Mouse (Mus musculus) embryonic facial prominence, embryonic 10.5 days (tissue): ENCODE results near the gene Trpv2. TPM values are rescaled to one million over a fixed set of nuclear protein-coding genes. Genes with fewer than 3 reads are reported as not detected.

Experiments
- DNase-seq: peaks from one replicate; pipeline ENCODE4 v3.0.0-alpha.2; 2017; ENCODE audit warnings: low spot score
- H3K27ac ChIP-seq: fragments of 300-500 bp; sonication (generic); replicated peaks from 2 replicates; pipeline ENCODE4 v1.5.1; 2016; ENCODE audit warnings: mild to moderate bottlenecking
- H3K27me3 ChIP-seq: fragments of 300-500 bp; sonication (generic); replicated peaks from 2 replicates; pipeline ENCODE4 v1.6.1; 2016; ENCODE audit warnings: low read depth, mild to moderate bottlenecking; ENCODE audit not compliant: poor library complexity, severe bottlenecking
- H3K36me3 ChIP-seq: fragments of 300-500 bp; sonication (generic); replicated peaks from 2 replicates; pipeline ENCODE4 v1.6.1; 2016; ENCODE audit warnings: mild to moderate bottlenecking, moderate library complexity
- H3K4me1 ChIP-seq: fragments of 300-500 bp; sonication (generic); 2 replicates; pipeline ENCODE4 v1.6.1; 2016
- H3K4me3 ChIP-seq: fragments of 300-500 bp; sonication (generic); 2 replicates; pipeline ENCODE4 v1.5.1; 2016; ENCODE audit warnings: mild to moderate bottlenecking, moderate library complexity
- H3K9me3 ChIP-seq: fragments of 300-500 bp; sonication (generic); 2 replicates; pipeline ENCODE4 v1.6.1; 2016; ENCODE audit warnings: mild to moderate bottlenecking
- WGBS: fragments of 180-500 bp; shearing (Covaris S2); methylation state at CpG from one replicate; pipeline ENCODE4 v1.1.7; 2016; 5-methylcytosine and 5-hydroxymethylcytosine counted together
- polyA plus RNA-seq: library from polyadenylated mRNA; unstranded; fragments of >200 nt; fragmentation: Nextera tagmentation; extraction: Ambion mirVana; gene quantifications from 2 replicates; pipeline ENCODE4 v1.2.1, GENCODE M21; 2016

Trpv2 gene
- polyA plus RNA-seq, 1 experiment from 2014 or later: 3.8 TPM

- Histone ChIP-seq H3K4me3 (peak overlapping the region; percentile 77), H3K4me1 (peaks cover 28% of the 10 kb centered on the region), H3K9me3 (no peaks in the 10 kb centered on the region), H3K27ac (peak overlapping the region; percentile 100), H3K27me3 (no peaks in the 10 kb centered on the region), H3K36me3 (peaks cover 37% of the 10 kb centered on the region)
- WGBS: under 1% methylated on average over 58 of the region's 58 CpGs
- DNase-seq: peak; percentile 90
Measured at GRCm38 (mm10) chr11:62551226-62552119, 22.8 kb upstream of the Trpv2 start.

GRCm38 (mm10) chr11:62553186-62553585 lies 21.1 kb upstream of the Trpv2 start:
- Histone ChIP-seq H3K4me3 (peak overlapping the region; percentile 66), H3K27ac (no peak overlapping the region), H3K9me3 (no peaks in the 10 kb centered on the region), H3K4me1 (peaks cover 32% of the 10 kb centered on the region), H3K27me3 (no peaks in the 10 kb centered on the region), H3K36me3 (peaks cover 37% of the 10 kb centered on the region)
- DNase-seq: no peak
- 47% methylated on average over 1 of the region's 1 CpGs for WGBS

- no peak overlapping the region for H3K27ac ChIP-seq
- DNase-seq: no peak
- H3K4me1 ChIP-seq: peaks cover 33% of the 10 kb centered on the region
- H3K4me3 ChIP-seq: peak overlapping the region; percentile 66
- no peaks in the 10 kb centered on the region for H3K27me3 ChIP-seq
- no peaks in the 10 kb centered on the region for H3K9me3 ChIP-seq
- H3K36me3 ChIP-seq: peaks cover 37% of the 10 kb centered on the region
- 85% methylated on average over 5 of the region's 5 CpGs for WGBS
Measured at GRCm38 (mm10) chr11:62553633-62554032, 20.7 kb upstream of the Trpv2 start.

GRCm38 (mm10) chr11:62554163-62554855 lies 20.0 kb upstream of the Trpv2 start:
- DNase-seq: no peak
- 73% methylated on average over 5 of the region's 5 CpGs for WGBS

GRCm38 (mm10) chr11:62554934-62555517 lies 19.3 kb upstream of the Trpv2 start:
- Histone ChIP-seq H3K4me1 (peaks cover 27% of the 10 kb centered on the region), H3K9me3 (no peaks in the 10 kb centered on the region), H3K4me3 (peak overlapping the region; percentile 66), H3K27ac (no peak overlapping the region), H3K36me3 (peaks cover 37% of the 10 kb centered on the region), H3K27me3 (peaks cover 6% of the 10 kb centered on the region)
- no peak for DNase-seq

More at GRCm38 (mm10) chr11:62554163-62554855, 20.0 kb upstream of the Trpv2 start:
- H3K4me3 ChIP-seq: peak overlapping the region; percentile 66
- no peak overlapping the region for H3K27ac ChIP-seq
- no peaks in the 10 kb centered on the region for H3K27me3 ChIP-seq
- peaks cover 33% of the 10 kb centered on the region for H3K4me1 ChIP-seq
- no peaks in the 10 kb centered on the region for H3K9me3 ChIP-seq
- peaks cover 37% of the 10 kb centered on the region for H3K36me3 ChIP-seq

- DNase-seq: no peak
- Histone ChIP-seq H3K9me3 (no peaks in the 10 kb centered on the region), H3K4me1 (peaks cover 31% of the 10 kb centered on the region), H3K4me3 (no peak overlapping the region), H3K36me3 (peaks cover 37% of the 10 kb centered on the region), H3K27ac (no peak overlapping the region), H3K27me3 (peaks cover 13% of the 10 kb centered on the region)
Measured at GRCm38 (mm10) chr11:62555896-62556412, 18.3 kb upstream of the Trpv2 start.

- H3K27me3 ChIP-seq: peaks cover 21% of the 10 kb centered on the region
- peaks cover 37% of the 10 kb centered on the region for H3K36me3 ChIP-seq
- whole genome bisulfite sequencing: 68% methylated on average over 5 of the region's 5 CpGs
- no peak for DNase-seq
- H3K4me1 ChIP-seq: peaks cover 31% of the 10 kb centered on the region
- no peak overlapping the region for H3K4me3 ChIP-seq
- H3K27ac ChIP-seq: no peak overlapping the region
- H3K9me3 ChIP-seq: no peaks in the 10 kb centered on the region
Measured at GRCm38 (mm10) chr11:62557205-62557604, 17.1 kb upstream of the Trpv2 start.

- Histone ChIP-seq H3K4me1 (peaks cover 29% of the 10 kb centered on the region), H3K9me3 (no peaks in the 10 kb centered on the region), H3K27ac (no peak overlapping the region), H3K4me3 (no peak overlapping the region), H3K27me3 (peaks cover 21% of the 10 kb centered on the region), H3K36me3 (peaks cover 31% of the 10 kb centered on the region)
- no peak for DNase-seq
- WGBS: 61% methylated on average over 2 of the region's 2 CpGs
Measured at GRCm38 (mm10) chr11:62558152-62558551, 16.1 kb upstream of the Trpv2 start.

- peaks cover 21% of the 10 kb centered on the region for H3K27me3 ChIP-seq
- no peak overlapping the region for H3K4me3 ChIP-seq
- H3K9me3 ChIP-seq: no peaks in the 10 kb centered on the region
- H3K27ac ChIP-seq: no peak overlapping the region
- peaks cover 20% of the 10 kb centered on the region for H3K4me1 ChIP-seq
- no peak for DNase-seq
- 59% methylated on average over 6 of the region's 6 CpGs for WGBS
- peaks cover 21% of the 10 kb centered on the region for H3K36me3 ChIP-seq
Measured at GRCm38 (mm10) chr11:62558961-62559646, 15.2 kb upstream of the Trpv2 start.

- no peak overlapping the region; the same call in 1 of the 2 replicates for H3K27ac ChIP-seq
- H3K9me3 ChIP-seq: no peaks in the 10 kb centered on the region
- H3K27me3 ChIP-seq: peaks cover 21% of the 10 kb centered on the region
- H3K36me3 ChIP-seq: peaks cover 7% of the 10 kb centered on the region
- peak; percentile 45 for DNase-seq
- peak overlapping the region; percentile 49 for H3K4me3 ChIP-seq
- 25% methylated on average over 43 of the region's 43 CpGs for whole genome bisulfite sequencing
- H3K4me1 ChIP-seq: peaks cover 12% of the 10 kb centered on the region
Measured at GRCm38 (mm10) chr11:62560463-62561016, 13.7 kb upstream of the Trpv2 start.

- Histone ChIP-seq H3K4me3 (no peak overlapping the region), H3K27me3 (peaks cover 21% of the 10 kb centered on the region), H3K4me1 (peaks cover 15% of the 10 kb centered on the region), H3K9me3 (no peaks in the 10 kb centered on the region), H3K27ac (no peak overlapping the region), H3K36me3 (no peaks in the 10 kb centered on the region)
- 91% methylated on average over 2 of the region's 2 CpGs for WGBS
- no peak for DNase-seq
Measured at GRCm38 (mm10) chr11:62563590-62563989, 10.7 kb upstream of the Trpv2 start.

GRCm38 (mm10) chr11:62565747-62566146 lies 8.5 kb upstream of the Trpv2 start:
- Histone ChIP-seq H3K36me3 (no peaks in the 10 kb centered on the region), H3K4me3 (no peak overlapping the region), H3K27ac (no peak overlapping the region), H3K27me3 (peaks cover 8% of the 10 kb centered on the region), H3K4me1 (peaks cover 11% of the 10 kb centered on the region; the same call in 1 of the 2 replicates), H3K9me3 (no peaks in the 10 kb centered on the region)
- WGBS: 68% methylated on average over 7 of the region's 7 CpGs
- DNase-seq: no peak
